Mouse (Mus musculus): Measurements from ENCODE around the gene Krt16.
"Not testable (repeated sequence)": the region's sequence is repeated elsewhere in the genome, so short reads cannot be mapped to it uniquely, and the experiment has no call there.

The Krt16 gene

DNA sequence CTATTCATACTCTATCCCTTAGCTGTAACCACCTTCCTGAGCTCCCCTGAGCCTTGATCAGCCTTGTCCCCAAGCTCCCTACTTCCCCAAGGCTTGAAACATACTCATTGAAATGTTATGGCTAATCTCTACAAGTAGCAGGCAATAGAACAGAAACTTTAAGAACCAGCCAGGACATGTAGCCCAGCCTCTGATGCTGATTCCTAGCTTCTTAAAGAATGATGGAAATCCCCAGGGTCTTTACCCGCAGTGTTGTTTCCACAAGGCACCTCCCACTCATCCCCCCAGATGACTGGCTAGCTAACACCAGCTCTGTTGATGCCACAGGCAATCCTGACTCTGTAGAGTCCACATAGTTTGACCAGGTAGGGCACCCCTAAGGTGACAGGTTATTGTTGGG, 9.3 kb upstream of the Krt16 start:
- no peak for DNase-seq (ENCODE audit: low spot score in 2 of 2)

DNA sequence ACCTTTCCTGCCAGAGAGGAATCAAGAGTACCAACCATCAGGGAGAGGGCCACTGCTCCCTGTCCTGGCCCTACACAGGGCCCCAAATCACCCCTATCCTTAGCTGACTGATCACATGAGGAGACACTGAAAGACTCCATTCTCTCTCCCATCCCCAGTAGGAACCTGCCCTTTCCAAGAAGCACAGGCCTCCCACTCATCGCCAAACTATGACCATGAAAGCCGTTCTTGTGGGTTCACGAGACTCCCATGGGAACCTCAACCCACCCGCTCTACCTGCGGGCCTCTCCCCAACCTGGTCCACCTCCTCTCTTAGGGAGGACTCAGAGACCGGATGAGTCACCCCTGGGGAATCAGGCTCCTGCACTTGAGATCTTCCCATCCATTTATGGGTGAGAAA, 6.8 kb upstream of the Krt16 start:
- DNase-seq (ENCODE audit: low spot score in 2 of 2): no peak

DNA sequence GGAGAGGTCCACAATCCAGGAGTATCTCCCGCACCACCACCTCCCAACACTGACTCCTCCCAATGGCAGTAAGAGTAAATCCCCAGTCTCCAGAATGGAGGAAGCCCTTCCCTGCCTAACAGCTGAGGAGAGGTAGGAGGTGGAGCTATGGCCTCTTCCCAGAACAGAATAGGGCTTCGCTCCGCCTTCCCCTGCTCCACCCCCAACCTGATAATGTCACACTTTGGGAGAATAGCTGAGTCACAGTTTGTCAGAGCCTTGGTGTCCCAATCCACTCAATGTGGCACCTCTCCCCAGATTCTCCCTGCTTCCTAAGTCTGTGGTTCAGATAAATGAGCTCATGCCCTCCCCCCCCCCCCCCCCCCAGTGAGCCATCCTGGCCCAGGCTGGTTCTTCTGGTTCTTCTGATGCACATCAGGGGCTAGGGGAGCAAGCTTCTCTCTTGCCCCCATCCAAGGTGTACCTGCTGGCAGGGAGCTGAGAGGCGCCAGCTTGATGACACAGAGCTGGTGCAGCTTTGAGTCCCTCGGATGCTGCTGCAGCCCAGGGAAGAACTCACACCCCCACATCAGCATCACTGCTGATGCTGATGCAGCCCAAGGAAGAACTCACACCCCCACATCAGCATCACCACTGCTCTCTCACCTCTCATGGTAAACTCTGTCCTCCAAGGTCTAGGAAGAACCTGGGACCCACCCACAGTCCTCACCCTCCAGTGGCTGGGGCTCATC, 5.8 kb upstream of the Krt16 start:
- DNase-seq (ENCODE audit: low spot score in 2 of 2): no peak

DNA sequence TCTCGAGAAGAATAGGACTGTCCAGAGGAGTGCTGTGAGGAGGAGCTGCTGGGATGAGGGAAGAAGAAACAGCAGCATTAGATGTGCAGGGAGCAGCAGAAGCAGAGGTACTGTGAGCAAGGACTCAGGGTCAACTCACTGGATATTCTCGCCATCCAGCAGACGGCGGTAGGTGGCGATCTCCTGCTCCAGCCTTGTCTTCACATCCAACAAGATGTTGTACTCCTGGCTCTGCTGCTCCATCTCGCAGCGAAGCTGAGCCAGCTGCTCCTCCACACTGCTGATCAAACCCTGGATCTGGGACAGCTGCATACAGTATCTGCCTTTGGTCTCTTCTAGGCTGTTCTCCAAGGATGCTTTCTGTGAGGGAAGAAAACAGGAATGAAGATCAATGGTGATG, 2.2 kb downstream of the Krt16 start:
- not testable (repeated sequence) for DNase-seq (ENCODE audit: low spot score in 2 of 2)

DNA sequence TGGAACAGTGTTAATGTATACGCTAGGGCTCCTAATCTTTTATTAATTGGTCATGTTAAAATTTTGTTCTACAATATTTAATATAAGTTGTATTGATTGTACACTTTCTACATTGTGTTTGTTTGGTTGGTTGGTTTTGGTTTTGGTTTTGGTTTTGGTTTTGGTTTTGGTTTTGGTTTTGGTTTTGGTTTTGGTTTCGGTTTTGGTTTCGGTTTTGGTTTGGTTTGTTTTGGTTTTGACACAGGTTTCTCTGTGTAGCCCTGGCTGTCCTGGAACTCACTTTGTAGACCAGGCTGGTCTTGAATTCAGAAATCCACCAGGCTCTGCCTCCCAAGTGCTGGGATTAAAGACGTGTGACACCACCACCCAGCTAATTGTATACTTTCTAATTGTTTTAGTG, 8.4 kb downstream of the Krt16 start:
- not testable (repeated sequence) for DNase-seq (ENCODE audit: low spot score in 2 of 2)

DNA sequence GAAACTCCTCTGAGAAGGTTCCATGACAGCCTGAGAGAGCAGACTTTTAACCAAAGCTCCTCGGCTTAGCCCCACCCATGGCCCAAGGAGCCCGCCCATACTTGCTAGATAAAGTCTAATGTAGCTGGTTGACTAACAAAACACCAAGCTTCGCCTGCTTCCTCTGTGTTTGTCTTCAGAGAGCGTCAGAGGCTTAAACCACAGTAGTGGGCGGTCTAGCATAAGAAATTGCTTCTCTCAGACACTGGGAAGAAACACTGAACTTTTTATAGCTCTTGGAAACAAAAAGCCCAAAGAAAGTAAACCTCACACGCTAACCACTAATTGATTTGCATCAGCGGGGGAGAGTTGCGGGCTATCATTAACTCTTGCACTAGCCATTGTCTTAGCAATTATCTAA, 27.0 kb downstream of the Krt16 start:
- no peak for DNase-seq (ENCODE audit: low spot score in 2 of 2)

DNA sequence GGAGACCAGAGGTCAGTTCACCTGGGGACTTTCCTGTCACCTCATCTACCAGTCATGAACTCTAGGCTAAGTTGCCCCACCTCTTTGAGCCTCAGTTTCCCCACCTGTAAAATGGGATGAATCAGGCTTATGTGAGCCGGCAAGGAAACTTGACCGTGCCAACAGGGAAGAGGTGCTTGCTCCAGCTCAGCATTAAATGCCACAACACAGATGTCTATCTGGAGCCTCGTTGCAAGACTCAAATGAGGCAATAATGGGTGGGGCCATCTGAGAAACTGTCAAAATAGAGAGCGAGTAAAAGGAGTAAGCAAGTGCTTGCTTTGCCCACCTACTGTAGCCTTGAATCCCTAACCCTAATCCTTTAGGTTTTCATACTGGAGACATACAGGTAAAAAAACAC, 29.4 kb downstream of the Krt16 start:
- DNase-seq (ENCODE audit: low spot score in 2 of 2): no peak

DNA sequence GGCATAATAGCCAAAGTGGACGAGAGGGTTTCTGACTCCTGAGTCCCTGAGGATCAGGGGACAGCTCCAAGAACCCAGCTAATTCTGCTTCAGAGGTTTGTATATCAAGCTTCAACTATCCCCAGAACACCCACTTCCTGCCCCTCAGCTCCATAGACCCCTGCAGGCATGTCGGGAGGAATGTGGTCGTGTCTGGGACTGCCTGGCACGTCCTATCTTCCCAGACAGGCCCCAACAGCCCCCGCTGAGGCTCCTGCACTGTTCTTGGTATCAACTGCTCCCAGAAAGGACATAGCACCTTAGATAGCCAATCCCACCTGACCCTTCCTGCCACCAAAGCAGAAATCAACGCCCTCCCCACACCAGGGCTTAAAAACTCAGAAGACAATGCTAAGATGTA, 40.2 kb downstream of the Krt16 start:
- no peak for DNase-seq (ENCODE audit: low spot score in 2 of 2)

DNA sequence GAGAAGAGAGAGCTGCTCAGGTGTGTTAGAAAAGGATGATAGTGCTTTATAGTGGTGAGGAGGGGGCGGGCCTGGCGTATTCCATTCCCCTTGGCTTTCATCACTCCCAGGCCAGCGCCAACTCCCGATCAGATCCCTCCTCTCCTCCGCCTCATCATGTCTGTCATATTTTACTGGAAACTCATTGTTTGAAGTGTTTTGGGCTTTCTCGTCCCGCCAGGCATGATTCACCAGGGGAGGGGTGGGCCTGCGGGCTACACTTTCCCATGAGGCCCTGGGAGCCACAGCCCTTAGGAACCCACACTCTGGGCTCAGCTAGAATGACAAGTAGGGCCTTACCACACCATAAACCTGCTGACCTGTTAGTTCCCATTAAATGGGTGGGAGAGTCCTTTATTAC, 41.2 kb downstream of the Krt16 start, which contains the start of gene Krt14:
Gene Krt14, minus strand, starts transcription at position 51 of the 400 bp plus-strand sequence.
- no peak for DNase-seq (ENCODE audit: low spot score in 2 of 2)

DNA sequence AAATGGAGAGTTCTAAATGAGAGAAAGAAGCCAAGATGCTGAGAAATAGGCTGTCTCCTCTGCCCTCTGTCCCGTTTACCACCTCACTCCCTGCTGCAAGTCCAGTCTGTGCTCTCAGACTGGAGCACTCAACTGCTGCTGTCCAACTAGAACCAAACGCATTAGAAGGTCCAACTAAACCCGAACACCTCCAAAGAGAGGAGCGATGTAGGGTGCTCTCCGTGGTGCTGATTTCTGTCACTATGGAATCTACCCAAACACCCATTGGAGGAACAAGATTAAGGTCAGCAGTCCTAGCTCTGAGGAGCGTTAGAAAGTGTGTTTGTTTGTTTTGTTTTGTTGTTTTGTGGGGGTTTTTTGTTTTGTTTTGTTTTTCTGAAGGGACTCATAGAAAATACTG, 45.3 kb downstream of the Krt16 start:
- DNase-seq (ENCODE audit: low spot score in 2 of 2): peak in 1 of 2 experiments; percentile 35

DNA sequence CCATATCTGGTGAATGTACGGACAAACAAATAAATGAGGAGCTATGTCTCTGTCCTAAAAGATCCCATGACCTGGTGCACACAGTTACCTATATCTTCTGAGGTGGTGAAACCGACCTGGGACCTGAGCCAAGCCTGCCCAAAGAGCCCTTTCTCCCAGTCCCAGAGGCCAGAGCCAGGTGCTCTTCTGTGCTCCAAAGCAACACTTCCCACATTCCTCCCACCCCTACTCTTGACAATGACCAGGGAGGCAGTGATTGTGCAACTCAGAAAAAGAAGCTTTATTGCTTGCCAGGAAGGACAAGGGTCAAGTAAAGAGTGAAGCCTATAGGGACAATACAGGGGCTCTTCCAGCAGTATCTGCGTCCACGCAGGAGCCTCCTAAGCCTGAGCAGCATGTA, 45.8 kb downstream of the Krt16 start:
- no peak for DNase-seq (ENCODE audit: low spot score in 2 of 2)

DNA sequence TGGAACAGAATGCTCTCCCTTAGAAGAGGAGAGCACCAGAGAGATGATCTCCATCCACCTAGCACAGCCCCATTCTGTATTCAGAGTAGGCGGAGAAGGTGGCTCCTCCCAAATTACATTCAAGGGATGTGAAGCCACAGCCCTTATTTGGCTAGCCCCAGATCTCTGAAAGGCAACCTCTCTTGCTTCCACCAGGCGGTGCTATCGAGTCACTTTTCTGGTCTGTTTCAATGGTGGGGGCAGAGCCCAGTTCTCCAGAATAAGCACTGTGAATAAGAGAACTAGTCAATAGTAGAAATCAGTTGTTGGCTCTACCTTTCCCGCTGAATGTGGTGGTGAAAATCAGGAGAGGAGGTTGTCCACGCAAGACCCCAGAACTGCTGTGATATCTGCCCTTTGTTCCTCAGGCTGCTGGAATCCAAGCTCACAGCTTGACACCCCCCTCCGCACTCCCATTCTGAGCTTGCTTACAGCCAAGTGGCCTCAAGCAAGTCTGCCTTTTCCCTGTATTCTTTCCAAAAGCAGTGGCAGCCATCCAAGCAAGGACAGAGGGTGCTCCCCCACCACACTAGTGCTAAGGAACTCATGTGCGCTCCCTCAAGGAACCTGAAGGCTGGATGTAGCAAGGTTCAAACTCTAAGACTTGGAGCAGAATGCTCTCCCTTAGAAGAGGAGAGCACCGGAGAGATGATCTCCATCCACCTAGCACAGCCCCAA, 48.4 kb downstream of the Krt16 start:
- DNase-seq (ENCODE audit: low spot score in 2 of 2): no peak

DNA sequence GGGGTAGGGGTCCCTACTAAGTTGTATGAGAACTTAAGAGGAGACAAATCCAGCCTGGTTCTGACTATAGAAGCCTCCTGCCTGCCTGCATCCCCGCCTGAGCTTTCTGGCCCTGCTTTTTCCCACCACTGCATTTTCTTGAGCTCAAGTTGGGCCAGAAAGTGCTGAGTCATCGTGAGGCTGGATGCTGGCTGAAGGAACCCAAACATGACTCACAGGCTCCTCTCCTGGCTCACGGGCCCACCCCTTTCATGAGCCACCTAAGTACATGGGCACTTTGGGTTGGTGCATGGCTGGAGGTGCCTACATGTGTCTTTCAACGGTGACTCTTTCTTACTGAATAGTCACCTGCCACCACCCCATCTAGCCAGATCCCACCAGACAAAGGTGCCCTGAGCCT, 50.0 kb downstream of the Krt16 start:
- peak; percentile 18 to 40 for DNase-seq (ENCODE audit: low spot score in 2 of 2)

Measured in urinary bladder, postnatal 36 days (tissue).